Mouse (Mus musculus): Measurements from ENCODE around the gene Gsdme. TPM values are rescaled to one million over a fixed set of nuclear protein-coding genes. Genes with fewer than 3 reads are reported as not detected.

The Gsdme gene
- under 1 TPM; 0.31 to 0.48 (median 0.37) TPM for total RNA-seq (2022)

- DNase-seq (ENCODE audit: low spot score in 2 of 2): no peak
Measured at GRCm38 (mm10) chr6:50263670-50264069, at the start of gene Gsdme. TSS of gene Gsdme (minus strand) at chr6:50263862.

- peak; percentile 51 to 54 for DNase-seq (ENCODE audit: low spot score in 2 of 2)
Measured at GRCm38 (mm10) chr6:50312647-50313046, 49.0 kb upstream of the Gsdme start.

- no peak for DNase-seq (ENCODE audit: low spot score in 2 of 2)
Measured at GRCm38 (mm10) chr6:50309019-50309418, 45.4 kb upstream of the Gsdme start.

- DNase-seq (ENCODE audit: low spot score in 2 of 2): no peak
Measured at GRCm38 (mm10) chr6:50306625-50307024, 43.0 kb upstream of the Gsdme start.

GRCm38 (mm10) chr6:50304949-50305491 lies 41.4 kb upstream of the Gsdme start:
- peak; percentile 14 to 57 for DNase-seq (ENCODE audit: low spot score in 2 of 2)

- no peak for DNase-seq (ENCODE audit: low spot score in 2 of 2)
Measured at GRCm38 (mm10) chr6:50301121-50301520, 37.5 kb upstream of the Gsdme start.

- no peak for DNase-seq (ENCODE audit: low spot score in 2 of 2)
Measured at GRCm38 (mm10) chr6:50300622-50301021, 37.0 kb upstream of the Gsdme start.

GRCm38 (mm10) chr6:50299071-50299470 lies 35.4 kb upstream of the Gsdme start:
- no peak for DNase-seq (ENCODE audit: low spot score in 2 of 2)

GRCm38 (mm10) chr6:50297671-50298070 lies 34.0 kb upstream of the Gsdme start:
- DNase-seq (ENCODE audit: low spot score in 2 of 2): no peak

- DNase-seq (ENCODE audit: low spot score in 2 of 2): no peak
Measured at GRCm38 (mm10) chr6:50295136-50295535, 31.5 kb upstream of the Gsdme start.

GRCm38 (mm10) chr6:50294128-50294527 lies 30.5 kb upstream of the Gsdme start:
- DNase-seq (ENCODE audit: low spot score in 2 of 2): peak; percentile 47 to 57

GRCm38 (mm10) chr6:50291650-50292049 lies 28.0 kb upstream of the Gsdme start:
- DNase-seq (ENCODE audit: low spot score in 2 of 2): no peak

- no peak for DNase-seq (ENCODE audit: low spot score in 2 of 2)
Measured at GRCm38 (mm10) chr6:50286881-50287280, 23.2 kb upstream of the Gsdme start.

GRCm38 (mm10) chr6:50279642-50280041 lies 16.0 kb upstream of the Gsdme start:
- no peak for DNase-seq (ENCODE audit: low spot score in 2 of 2)

- no peak for DNase-seq (ENCODE audit: low spot score in 2 of 2)
Measured at GRCm38 (mm10) chr6:50273947-50274346, 10.3 kb upstream of the Gsdme start.

GRCm38 (mm10) chr6:50273416-50273815 lies 9.8 kb upstream of the Gsdme start:
- DNase-seq (ENCODE audit: low spot score in 2 of 2): no peak

- no peak for DNase-seq (ENCODE audit: low spot score in 2 of 2)
Measured at GRCm38 (mm10) chr6:50262310-50262709, 1.4 kb downstream of the Gsdme start.

GRCm38 (mm10) chr6:50261922-50262261 lies 1.8 kb downstream of the Gsdme start:
- no peak for DNase-seq (ENCODE audit: low spot score in 2 of 2)

GRCm38 (mm10) chr6:50261201-50261921 lies 2.3 kb downstream of the Gsdme start:
- peak; percentile 75 to 82 for DNase-seq (ENCODE audit: low spot score in 2 of 2)

- no peak for DNase-seq (ENCODE audit: low spot score in 2 of 2)
Measured at GRCm38 (mm10) chr6:50255356-50255755, 8.3 kb downstream of the Gsdme start.

- peak; percentile 23 to 37 for DNase-seq (ENCODE audit: low spot score in 2 of 2)
Measured at GRCm38 (mm10) chr6:50254723-50255184, 8.9 kb downstream of the Gsdme start.

- no peak for DNase-seq (ENCODE audit: low spot score in 2 of 2)
Measured at GRCm38 (mm10) chr6:50252690-50253089, 11.0 kb downstream of the Gsdme start.

GRCm38 (mm10) chr6:50247791-50248190 lies 15.9 kb downstream of the Gsdme start:
- DNase-seq (ENCODE audit: low spot score in 2 of 2): no peak
